Mouse (Mus musculus): ENCODE results near the gene Tmem170b.

Tmem170b gene

GRCm38 (mm10) chr13:41611046-41611445 lies 5.3 kb downstream of the Tmem170b start:
- no peak for DNase-seq (ENCODE audit: extremely low spot score, low spot score)

DNA sequence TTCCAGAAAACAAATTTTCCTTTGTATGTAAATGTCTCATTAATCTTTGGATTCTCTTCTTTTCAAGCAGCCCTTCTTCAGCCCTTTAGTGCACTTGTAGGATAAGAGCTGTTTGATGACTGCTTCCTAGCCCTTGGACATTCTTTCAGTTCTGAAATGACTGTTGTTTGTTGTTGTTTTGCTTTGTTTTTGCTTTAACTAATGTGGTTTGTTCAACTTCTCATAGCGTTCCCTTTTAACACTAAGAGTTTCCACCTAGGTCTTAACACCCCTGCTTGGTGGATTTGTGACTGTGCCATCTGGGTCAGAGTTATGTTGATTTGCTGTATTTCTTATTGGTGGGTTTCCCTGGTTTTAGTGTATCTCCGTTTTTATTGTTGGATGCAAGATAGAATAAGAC lies 8.8 kb downstream of the Tmem170b start:
- no peak for DNase-seq (ENCODE audit: extremely low spot score, low spot score)

GRCm38 (mm10) chr13:41614982-41615381 lies 9.3 kb downstream of the Tmem170b start:
- no peak for DNase-seq (ENCODE audit: extremely low spot score, low spot score)

GRCm38 (mm10) chr13:41619470-41619869 lies 13.8 kb downstream of the Tmem170b start:
- no peak for DNase-seq (ENCODE audit: extremely low spot score, low spot score)

DNA sequence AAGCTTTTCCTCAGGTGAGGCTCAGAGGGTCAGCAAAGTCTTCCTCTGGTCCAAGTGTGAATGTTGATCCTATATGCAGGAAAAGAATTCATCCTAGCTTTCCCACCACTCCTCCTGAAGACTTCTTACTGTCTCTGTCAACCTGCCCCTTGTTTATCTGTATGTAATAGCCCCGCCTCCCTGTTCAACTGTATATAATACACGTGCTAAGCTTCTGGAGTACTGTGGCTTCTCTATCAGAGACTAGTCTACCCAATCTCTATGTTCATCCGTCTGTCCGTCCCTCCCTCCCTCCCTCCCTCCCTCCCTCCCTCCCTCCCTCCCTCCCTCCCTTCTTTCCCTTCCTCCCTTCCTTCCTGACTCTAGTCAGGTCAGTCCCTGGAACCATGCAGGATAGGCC lies 14.4 kb downstream of the Tmem170b start:
- DNase-seq (ENCODE audit: extremely low spot score, low spot score) = no peak

DNA sequence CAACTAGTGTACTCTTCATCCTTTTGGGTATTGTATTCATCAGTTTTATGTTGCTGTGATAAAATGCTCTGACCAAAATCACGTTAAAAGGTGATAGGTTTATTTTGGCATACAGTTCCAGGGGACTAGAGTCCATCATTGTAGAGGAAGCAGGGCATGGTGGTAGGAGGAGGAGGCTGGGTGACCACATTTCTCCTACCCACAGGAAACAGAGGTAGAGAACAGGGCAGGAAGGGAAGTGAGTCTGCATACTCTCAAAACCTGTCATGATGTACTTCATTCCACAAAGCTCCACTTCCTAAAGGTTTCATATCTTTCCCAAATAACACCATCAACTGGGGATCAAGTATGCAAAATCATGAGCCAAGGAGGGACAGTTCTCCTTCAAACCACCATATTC lies 18.4 kb downstream of the Tmem170b start:
- DNase-seq (ENCODE audit: extremely low spot score, low spot score) = no peak

DNA sequence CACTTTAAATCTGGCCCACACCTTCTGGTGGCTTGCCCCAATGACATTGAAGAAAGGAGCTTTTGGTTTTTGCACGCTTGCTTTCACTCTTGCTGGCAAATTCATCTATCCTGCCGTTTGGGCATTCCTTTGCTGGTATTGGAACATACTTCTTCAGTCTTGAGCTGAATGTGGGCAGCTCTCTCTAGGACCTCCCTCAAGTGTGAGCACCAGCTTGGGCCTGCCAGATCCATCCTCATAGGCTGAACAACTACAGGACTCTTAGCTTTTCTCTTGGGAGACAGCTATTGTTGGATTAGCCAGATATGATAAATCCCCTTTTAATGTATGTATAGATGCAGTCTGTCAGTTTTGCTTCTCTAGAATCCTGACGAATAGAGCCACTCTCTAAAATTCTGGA lies 19.5 kb downstream of the Tmem170b start:
- DNase-seq (ENCODE audit: extremely low spot score, low spot score) = no peak

DNA sequence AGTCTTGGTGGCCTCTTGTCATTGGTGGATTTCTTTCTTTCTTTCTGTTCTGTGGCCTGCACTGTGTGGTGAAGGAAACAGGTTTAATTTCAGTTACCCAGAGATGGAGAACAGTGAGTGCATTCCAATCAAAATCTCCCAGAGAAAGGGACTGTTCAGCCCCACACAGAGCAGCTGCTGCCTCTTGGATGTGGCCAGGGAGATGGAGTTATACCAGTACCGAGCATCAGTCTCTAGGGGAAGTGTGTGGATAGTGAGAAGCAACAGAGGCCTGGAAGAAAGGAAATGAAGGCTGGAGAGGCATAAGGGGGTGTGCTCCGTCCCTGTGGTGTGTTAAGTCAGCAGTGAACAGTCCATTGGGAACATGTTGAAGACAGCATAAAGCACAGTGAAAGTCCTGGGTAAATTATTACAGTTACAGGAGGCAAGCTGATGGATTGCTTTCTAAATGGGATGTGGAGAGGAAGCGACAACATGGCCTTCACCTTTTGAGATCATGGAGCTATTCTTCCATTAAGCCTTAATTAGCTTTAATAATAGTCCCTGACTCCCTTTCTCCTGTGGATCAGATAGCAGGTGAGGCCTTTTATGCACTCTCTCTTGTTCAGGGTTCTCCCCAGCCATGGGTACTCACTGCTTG lies 21.7 kb downstream of the Tmem170b start:
- no peak for DNase-seq (ENCODE audit: extremely low spot score, low spot score)

GRCm38 (mm10) chr13:41634401-41634818 lies 28.7 kb downstream of the Tmem170b start:
- peak; percentile 64 for DNase-seq (ENCODE audit: extremely low spot score, low spot score)

DNA sequence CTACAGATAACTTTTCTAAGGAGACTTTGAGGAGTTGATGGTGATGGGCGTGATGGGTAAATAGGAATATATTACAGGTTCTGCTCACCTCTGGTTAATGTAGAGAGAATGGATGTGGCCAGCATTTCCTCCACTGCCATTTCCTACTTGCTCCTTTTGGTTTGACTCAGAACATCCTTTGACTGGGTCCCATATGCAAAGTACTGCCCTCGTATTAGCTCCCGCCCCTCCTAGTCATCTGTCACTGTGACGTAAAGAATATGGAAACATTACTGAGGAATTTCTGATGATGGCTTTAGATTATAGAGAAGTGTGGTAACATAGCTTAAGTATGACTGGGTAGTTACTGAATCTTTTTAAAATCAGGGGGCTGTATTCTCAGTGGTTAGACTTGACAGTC lies 32.4 kb downstream of the Tmem170b start:
- DNase-seq (ENCODE audit: extremely low spot score, low spot score) = no peak

- peak; percentile 57 for DNase-seq (ENCODE audit: extremely low spot score, low spot score)
Measured at GRCm38 (mm10) chr13:41642851-41643250, 37.1 kb downstream of the Tmem170b start.

GRCm38 (mm10) chr13:41643798-41644197 lies 38.1 kb downstream of the Tmem170b start:
- no peak for DNase-seq (ENCODE audit: extremely low spot score, low spot score)

DNA sequence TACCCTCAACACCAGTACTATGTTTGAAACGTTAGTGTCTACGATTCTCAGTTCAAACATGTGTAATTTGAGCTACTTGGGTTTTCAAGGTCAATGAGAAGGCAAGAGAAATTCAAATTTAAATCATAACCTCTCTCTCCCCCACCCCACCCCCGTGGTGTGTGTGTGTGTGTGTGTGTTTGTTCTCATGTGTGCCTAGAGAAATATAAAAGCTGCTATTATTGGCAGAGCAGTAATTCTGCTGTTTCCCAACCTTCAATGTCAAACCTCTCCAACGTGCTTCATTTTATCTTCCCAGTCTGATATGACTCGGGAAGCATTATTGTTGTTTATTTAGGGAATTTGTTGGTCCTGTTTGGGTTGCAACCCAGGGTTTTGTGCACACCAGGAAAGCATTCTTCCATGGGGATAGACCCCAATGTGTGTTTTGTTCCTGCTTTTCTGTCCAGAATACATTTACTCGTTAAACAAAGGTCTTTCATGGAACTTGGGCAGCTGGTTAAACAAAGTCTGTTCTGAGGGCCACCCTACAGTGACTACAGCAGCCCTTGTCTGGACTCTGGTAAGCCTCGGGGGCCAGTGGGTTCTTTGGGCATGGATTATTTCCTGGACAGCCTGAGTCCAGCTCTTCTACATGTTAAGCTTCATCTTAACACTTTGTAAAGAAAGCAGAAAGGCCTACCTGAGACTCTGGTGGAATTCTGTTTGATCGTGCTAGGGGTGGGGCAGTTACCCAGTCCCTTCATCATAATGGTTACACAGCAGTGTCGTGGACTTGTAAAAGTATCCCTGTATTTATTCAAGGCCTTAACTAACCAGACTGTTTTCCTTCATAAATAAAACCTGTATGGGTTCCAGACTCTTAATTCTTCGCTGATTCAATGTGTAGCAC lies 39.1 kb downstream of the Tmem170b start:
- DNase-seq (ENCODE audit: extremely low spot score, low spot score) = no peak

- DNase-seq (ENCODE audit: extremely low spot score, low spot score) = no peak
Measured at GRCm38 (mm10) chr13:41645483-41645859, 39.8 kb downstream of the Tmem170b start.

DNA sequence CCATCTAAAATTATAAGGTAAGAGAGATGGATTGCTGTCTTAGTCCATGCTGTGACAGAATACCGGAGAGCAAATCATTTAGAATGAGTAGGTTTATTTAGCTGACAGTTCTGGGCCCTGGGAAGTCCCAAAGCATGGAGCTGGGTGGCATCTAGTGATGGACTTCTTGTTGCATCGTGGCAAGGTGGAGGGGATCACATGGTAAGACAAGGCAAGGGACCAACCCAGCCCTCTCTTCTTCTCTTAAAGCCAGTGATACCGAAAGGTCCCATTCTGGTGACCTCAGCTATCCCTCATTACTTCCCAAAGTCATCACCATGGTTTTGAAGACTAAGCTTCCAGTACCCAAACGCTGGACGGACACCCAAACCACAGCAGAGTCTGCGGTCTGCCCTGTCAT lies 42.3 kb downstream of the Tmem170b start:
- no peak for DNase-seq (ENCODE audit: extremely low spot score, low spot score)

DNA sequence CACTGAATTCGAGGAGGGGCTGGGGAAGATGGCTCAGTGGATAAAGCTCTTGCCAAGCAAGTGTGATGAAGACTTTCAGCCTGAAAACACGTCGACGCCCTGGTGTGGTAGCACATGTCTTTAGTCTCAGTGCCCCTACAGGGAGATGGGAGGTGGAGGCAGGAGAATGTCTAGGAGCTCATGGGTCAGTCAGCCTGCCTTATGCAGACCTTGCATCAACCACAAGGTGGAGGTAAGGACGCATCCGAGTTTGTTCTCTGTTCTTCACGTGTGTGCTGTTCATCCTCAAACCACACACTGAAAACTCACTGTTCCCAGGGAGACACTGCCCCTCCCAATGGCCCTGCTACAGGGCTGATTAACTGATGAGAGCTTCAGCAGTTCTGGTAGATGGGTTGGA lies 45.0 kb downstream of the Tmem170b start:
- DNase-seq (ENCODE audit: extremely low spot score, low spot score) = no peak

- no peak for DNase-seq (ENCODE audit: extremely low spot score, low spot score)
Measured at GRCm38 (mm10) chr13:41653791-41654190, 48.1 kb downstream of the Tmem170b start.

DNA sequence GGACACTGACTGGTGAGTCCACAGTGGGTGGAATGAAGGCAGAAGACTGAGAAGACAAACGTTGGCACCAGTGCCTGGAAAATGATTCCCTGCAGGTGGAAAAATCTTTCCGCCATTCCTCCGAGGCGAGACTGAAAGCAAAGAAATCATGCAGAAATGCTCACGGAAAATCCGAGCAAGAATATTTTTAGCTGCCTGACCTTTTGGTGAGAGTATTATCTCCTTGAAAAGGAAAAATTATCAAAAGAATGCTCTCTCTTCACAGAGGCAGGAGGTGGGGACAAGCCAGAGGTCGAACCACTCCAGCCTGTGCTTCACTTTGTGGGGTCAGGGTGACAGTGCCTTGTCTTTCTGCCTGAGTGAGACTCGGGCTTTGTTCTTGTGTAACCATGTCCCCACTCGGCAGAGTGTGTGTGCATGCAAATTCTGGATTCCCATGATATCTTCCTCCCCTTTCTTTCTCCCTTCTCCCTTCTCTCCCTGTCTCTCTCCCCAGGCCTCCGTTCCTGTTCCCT lies 49.9 kb downstream of the Tmem170b start:
- DNase-seq (ENCODE audit: extremely low spot score, low spot score) = no peak

DNA sequence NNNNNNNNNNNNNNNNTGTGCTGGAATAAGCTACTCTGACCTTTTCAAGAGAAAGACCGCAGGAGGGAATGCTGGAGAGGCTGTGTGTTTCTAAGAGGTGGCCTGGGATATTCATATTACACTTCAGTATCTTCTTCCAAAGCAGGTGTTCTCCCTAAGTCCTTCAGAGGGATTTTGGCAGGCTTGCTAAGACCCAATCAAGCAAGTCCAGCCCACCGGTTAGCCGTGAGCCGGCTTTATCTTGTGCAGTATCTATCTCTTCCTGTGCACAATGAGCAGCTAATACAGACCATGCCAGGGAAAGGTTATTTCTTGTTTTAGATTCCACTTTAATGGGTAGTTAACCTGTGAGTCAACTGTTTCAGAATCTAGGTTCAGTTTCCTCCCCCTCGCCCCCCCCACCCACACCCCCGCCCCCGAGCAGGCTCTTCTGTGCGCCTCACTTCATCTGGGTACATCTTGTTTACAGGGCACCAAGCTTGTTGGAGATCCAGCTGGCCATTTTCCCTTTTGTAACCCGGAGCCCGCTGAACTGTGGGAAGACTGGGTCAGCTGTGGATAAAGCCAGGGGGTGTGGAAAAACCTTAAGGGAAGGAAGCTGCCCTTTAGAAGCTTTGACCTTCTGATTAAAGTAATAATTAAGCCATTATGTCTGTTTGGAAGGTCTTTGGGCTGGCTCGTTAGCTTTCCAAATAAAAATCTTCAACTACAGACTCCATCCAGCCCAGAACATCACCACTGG lies 54.5 kb downstream of the Tmem170b start:
- no peak for DNase-seq (ENCODE audit: extremely low spot score, low spot score)

DNA sequence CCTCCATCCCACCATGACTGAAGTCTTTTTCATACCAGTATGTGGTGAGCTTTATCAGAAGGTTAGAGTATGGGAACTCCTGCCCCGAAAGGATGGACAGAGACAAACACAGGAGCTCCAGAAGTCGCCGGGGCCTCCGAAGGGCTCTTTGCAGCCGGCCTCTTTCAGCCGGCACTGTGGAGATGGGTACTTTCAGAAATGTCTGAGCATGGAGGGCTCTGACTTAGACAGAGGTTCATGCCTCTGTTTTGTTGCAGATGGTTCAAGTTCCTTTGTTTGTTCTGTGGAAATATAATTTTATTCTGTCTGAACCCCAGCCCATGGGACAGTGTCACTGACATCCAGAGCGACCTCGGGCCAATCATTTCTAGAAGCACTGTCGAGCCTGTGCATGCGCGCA lies 55.4 kb downstream of the Tmem170b start:
- DNase-seq (ENCODE audit: extremely low spot score, low spot score) = no peak

- peak; percentile 33 for DNase-seq (ENCODE audit: extremely low spot score, low spot score)
Measured at GRCm38 (mm10) chr13:41662401-41663070, 56.8 kb downstream of the Tmem170b start.
